Mouse (Mus musculus): ENCODE data around the gene Nhs. TPM values are rescaled to one million over a fixed set of nuclear protein-coding genes. Genes with fewer than 3 reads are reported as not detected.

The Nhs gene
- polyA plus RNA-seq, 1 experiment: 5.3 TPM

DNA sequence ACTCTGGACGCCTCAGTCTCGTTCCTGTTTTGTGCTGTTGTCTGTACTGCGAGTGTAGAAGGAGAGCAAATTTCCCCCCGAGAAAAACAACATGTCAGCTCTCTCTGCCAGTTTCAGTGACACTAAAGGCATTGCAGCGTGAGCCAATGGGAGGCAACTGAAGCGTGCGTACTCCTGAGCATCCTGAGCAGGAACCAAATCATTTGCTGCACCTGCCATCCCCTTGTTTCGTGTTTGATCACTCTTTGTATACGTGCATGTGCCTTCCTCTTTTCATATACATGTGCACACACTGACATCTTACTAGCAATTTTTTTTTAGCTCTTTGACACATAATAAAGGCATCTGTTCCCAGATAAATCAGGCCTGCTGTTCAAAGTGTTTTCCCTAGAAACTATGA is 142.1 kb downstream of the Nhs start:
- DNase-seq (ENCODE audit: low read depth): peak; percentile 73

DNA sequence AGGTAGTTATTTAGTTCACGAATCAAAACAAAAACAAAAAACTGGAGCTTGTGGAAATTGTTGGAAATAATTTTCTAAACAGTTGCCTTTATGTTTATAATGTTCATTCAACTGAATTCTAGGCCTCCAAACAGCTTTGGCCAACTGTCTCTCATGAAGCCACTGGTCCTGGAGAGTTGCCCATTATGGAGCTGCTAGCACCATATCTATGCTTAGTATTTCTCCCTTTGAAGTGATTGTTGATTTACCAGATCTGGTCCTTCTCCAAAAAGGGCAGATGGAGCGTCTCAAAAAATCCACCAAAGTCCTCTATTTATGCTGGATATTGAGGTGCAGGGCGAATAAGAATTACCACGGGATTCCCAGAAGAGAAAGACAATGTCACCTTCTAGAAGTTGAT is 147.0 kb downstream of the Nhs start:
- DNase-seq (ENCODE audit: low read depth): no peak
- no peak for TF ChIP-seq POLR2A (IDR thresholded peaks at IDR 0.05; ENCODE audit: borderline replicate concordance, extremely low read depth, insufficient read depth, insufficient read length, poor library complexity, severe bottlenecking)
- no peak for TF ChIP-seq CTCF (IDR thresholded peaks at IDR 0.05; ENCODE audit: borderline replicate concordance, extremely low read depth, insufficient read depth, insufficient read length)

More for the DNA sequence above, 142.1 kb downstream of the Nhs start:
- TF ChIP-seq POLR2A (IDR thresholded peaks at IDR 0.05; ENCODE audit: borderline replicate concordance, extremely low read depth, insufficient read depth, insufficient read length, poor library complexity, severe bottlenecking): no peak
- no peak for TF ChIP-seq CTCF (IDR thresholded peaks at IDR 0.05; ENCODE audit: borderline replicate concordance, extremely low read depth, insufficient read depth, insufficient read length)

DNA sequence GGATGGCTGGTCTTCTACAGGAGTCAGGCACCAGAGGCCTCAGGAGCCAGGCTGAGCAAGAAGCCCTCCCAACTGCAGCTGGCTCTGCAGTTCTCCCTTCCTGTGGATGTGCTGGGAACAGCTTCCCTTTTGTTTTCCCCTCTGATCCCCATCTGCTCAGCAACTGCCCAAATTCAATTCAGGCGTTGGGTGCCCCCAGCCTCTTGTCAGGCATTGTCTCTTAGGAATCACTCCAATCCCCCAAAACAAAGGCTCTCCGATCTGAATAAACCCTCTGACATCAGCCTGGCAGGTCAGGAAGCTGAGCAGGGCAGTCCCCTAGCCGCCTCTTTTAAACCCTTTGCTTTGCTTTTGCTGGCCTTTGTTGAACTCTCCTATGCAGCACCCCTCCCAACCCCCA is 149.7 kb downstream of the Nhs start:
- peak; percentile 64 for DNase-seq (ENCODE audit: low read depth)
- TF ChIP-seq POLR2A (IDR thresholded peaks at IDR 0.05; ENCODE audit: borderline replicate concordance, extremely low read depth, insufficient read depth, insufficient read length, poor library complexity, severe bottlenecking) (no peak), CTCF (IDR thresholded peaks at IDR 0.05; ENCODE audit: borderline replicate concordance, extremely low read depth, insufficient read depth, insufficient read length) (no peak)

DNA sequence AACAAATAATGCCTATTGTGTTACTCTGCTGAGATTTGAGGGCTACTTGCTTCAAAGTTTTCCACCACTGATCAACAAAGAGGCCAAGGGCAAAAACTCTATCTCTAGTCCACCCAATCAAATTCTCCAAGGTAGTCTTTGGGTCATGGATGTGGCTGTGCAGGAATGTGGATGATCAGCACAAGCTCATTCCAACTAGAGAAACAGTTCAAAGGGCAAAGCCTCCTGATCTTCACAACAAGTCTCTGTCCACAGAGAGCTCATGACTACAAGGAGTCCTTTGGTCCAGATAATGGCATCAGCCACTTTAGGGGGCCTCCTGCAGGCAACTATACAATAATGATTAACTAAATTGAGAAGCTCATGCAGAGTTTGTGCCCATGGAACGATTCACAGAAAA is 155.7 kb downstream of the Nhs start:
- TF ChIP-seq POLR2A (IDR thresholded peaks at IDR 0.05; ENCODE audit: borderline replicate concordance, extremely low read depth, insufficient read depth, insufficient read length, poor library complexity, severe bottlenecking) (no peak), CTCF (IDR thresholded peaks at IDR 0.05; ENCODE audit: borderline replicate concordance, extremely low read depth, insufficient read depth, insufficient read length) (no peak)

DNA sequence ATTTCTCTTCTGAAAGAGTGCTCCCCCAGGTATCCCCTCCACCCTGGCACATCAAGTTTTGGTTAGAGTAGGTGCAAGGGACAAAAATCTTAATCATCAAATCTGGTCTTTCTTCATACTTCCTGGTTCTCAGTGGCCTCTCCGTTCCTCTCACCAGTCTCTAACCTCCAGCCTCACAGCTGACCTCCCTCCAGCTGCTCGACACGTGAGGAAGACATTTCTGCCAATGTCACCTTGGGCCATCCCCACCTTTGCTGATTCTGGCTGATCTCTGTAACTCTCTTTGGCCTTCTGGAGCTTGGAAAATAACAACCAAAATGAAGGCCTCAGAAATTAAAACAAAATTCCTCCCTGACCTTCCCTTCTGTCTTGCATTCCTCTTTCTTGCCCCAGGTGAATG is 160.7 kb downstream of the Nhs start:
- no peak for TF ChIP-seq CTCF (IDR thresholded peaks at IDR 0.05; ENCODE audit: borderline replicate concordance, extremely low read depth, insufficient read depth, insufficient read length)
- TF ChIP-seq POLR2A (IDR thresholded peaks at IDR 0.05; ENCODE audit: borderline replicate concordance, extremely low read depth, insufficient read depth, insufficient read length, poor library complexity, severe bottlenecking): no peak
- no peak for DNase-seq (ENCODE audit: low read depth)

More for the DNA sequence above, 155.7 kb downstream of the Nhs start:
- no peak for DNase-seq (ENCODE audit: low read depth)

DNA sequence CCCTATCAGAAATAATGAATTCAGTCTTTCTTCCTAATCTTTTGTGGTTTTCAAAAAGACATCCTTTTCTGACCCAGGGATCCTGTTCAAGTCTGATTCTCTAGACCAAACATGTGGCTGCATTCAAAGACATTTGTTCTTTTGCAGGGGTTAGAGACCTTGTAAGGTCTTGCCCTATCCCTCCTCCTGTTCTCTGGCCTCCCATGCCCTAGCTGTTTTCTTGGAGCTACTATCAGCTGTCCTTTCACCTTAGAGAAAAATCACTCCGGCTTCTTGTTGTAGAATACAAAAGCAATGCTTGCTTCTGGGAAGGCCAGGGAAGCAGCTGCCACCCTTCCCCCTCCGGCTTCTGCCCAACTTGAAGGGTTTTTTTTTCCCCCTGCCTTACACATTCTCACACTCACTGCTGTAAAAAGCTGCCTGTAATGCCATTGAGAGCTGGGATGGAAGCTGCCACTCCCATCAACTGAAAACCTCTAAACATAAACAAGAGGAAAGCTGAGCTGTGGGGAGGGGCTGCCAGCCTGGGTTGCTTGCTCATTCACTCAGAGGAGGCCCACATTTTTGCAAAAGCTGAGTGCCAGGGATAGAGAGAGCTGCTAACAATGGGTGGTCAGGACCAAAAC is 162.2 kb downstream of the Nhs start:
- DNase-seq (ENCODE audit: low read depth): peak; percentile 93
- TF ChIP-seq CTCF (IDR thresholded peaks at IDR 0.05; ENCODE audit: borderline replicate concordance, extremely low read depth, insufficient read depth, insufficient read length): no peak
- no peak for TF ChIP-seq POLR2A (IDR thresholded peaks at IDR 0.05; ENCODE audit: borderline replicate concordance, extremely low read depth, insufficient read depth, insufficient read length, poor library complexity, severe bottlenecking)

DNA sequence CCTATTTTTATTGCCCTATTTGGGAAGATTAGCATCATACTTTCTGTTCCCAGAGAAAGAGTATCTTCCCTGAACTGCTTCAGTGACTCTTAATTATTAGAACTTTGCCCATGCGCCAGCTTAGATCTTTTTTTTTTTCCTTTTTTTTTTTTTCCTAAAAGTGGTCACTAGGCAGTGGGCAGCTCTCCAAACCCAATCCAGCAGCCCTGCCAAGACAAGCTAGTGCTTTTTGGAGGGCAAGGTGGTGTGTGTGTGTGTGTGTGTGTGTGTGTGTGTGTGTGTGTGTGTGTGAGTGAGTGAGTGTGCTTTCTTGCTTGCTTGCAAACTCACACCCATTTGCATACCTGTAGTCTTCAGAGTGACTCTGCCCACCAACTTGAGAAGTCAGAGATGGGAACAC is 169.4 kb downstream of the Nhs start:
- TF ChIP-seq CTCF (IDR thresholded peaks at IDR 0.05; ENCODE audit: borderline replicate concordance, extremely low read depth, insufficient read depth, insufficient read length) (no peak), POLR2A (IDR thresholded peaks at IDR 0.05; ENCODE audit: borderline replicate concordance, extremely low read depth, insufficient read depth, insufficient read length, poor library complexity, severe bottlenecking) (no peak)
- DNase-seq (ENCODE audit: low read depth): peak; percentile 34

DNA sequence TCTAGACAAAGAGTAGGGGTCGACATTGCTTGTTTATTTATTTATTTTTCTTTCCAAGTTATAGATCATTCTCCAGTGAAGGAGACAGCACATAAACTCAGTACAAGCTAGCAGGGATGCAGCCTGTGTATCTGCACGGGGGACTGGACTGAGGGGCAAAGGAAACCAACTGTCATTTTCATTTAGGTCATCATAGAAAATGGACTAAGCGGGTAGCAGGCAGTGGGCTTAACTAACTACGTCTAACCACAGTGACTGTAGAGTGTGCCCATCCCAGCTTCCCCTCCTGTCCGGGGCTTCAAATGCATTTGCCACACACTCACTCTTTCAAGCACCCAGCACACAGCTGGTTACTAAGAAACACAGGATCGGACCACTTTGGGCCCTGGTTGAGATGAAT is 174.6 kb downstream of the Nhs start:
- TF ChIP-seq CTCF (IDR thresholded peaks at IDR 0.05; ENCODE audit: borderline replicate concordance, extremely low read depth, insufficient read depth, insufficient read length) (no peak), POLR2A (IDR thresholded peaks at IDR 0.05; ENCODE audit: borderline replicate concordance, extremely low read depth, insufficient read depth, insufficient read length, poor library complexity, severe bottlenecking) (no peak)
- no peak for DNase-seq (ENCODE audit: low read depth)

DNA sequence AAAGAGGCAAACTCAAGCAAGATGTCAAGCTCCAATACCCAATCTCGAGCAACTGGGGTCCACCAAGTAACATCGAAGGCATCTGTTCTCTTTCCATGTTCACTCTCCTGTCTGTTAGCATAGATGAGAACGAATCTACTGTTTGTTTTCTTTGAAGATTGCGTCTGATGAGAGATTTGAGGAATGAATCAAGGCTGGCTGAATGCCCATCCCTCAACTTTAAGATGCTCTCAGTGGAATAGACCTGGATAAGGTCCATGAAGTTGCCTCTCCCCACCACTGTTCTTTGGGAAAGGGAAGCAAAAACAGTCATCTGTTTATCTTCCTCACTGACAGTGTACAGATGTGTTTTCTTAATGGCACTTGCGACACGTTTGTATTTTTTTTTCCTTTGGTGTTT is 178.1 kb downstream of the Nhs start:
- no peak for TF ChIP-seq CTCF (IDR thresholded peaks at IDR 0.05; ENCODE audit: borderline replicate concordance, extremely low read depth, insufficient read depth, insufficient read length)
- DNase-seq (ENCODE audit: low read depth): no peak

DNA sequence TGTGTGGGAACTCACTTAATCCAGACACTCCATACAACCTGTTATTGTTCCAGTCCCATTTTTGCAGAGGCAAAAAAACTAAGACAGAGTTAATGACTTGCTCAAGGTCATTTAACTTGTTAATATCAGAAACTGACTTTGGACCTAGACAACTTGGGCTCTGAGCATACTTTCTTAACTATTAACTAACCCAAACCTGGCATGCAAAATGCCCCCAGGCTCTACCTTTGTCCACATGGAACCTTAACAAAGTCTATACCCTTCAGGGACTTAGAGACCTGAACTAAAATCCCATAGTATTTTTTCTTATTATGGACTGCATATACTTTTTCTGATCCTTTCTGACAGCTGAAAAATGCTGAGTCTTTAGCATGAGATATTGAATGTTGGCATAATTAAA is 179.6 kb downstream of the Nhs start:
- DNase-seq (ENCODE audit: low read depth): no peak
- TF ChIP-seq POLR2A (IDR thresholded peaks at IDR 0.05; ENCODE audit: borderline replicate concordance, extremely low read depth, insufficient read depth, insufficient read length, poor library complexity, severe bottlenecking) (no peak), CTCF (IDR thresholded peaks at IDR 0.05; ENCODE audit: borderline replicate concordance, extremely low read depth, insufficient read depth, insufficient read length) (no peak)

DNA sequence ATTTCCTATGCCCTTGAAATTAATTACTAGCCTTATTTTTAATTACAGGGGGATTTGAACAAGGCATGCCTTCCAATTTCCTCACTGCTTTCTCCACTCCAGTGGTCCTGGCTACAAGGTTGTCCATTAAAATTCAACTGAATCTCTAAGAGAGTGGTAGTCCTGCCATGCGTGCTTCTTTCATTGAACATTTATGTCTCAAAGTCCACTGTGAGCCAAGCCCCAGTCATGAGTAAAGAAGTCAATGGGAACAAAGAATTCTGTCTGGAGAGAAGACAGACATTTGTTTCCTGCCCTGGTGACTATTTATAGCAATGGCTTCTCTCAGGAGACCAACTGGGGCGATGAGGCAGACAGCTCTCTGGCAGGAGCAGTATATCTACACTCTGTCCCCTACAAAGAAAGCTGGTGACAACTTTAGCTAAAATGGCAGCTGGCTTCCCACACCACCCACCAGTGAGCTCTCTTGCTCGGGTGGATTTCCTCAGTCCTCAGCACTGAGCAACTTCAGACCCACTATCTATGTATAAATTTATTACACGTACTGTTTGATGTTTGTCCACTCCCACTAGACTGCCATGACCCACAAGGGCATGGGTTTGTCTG is 182.2 kb downstream of the Nhs start:
- no peak for TF ChIP-seq CTCF (IDR thresholded peaks at IDR 0.05; ENCODE audit: borderline replicate concordance, extremely low read depth, insufficient read depth, insufficient read length)
- TF ChIP-seq POLR2A (IDR thresholded peaks at IDR 0.05; ENCODE audit: borderline replicate concordance, extremely low read depth, insufficient read depth, insufficient read length, poor library complexity, severe bottlenecking): no peak
- peak; percentile 6 for DNase-seq (ENCODE audit: low read depth)

DNA sequence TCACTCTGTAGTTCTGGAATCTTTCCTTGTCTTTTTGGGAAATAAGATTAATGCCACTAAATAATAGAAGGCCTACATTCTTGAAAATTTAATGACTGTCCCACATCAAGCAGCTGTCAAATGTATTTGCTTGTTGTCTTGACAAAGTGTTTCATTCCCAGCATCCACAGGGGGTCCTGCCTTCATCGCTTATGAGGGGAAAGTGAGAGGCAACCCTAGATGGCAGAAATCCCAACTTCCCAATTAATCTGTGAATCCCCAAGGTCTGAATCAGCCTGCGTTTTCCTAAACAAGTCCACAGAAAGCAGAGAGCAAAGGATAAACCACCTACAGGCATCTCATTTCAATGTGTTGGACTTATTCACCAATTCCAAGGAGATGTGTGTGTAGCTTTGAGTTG is 183.2 kb downstream of the Nhs start:
- peak; percentile 58 for DNase-seq (ENCODE audit: low read depth)
- TF ChIP-seq CTCF (IDR thresholded peaks at IDR 0.05; ENCODE audit: borderline replicate concordance, extremely low read depth, insufficient read depth, insufficient read length): no peak
- TF ChIP-seq POLR2A (IDR thresholded peaks at IDR 0.05; ENCODE audit: borderline replicate concordance, extremely low read depth, insufficient read depth, insufficient read length, poor library complexity, severe bottlenecking): no peak
